Mouse (Mus musculus) lung, postnatal 36 days (tissue): ENCODE data around the gene Ctdsp2.

Experiments used
- DNase-seq: peaks from one replicate; pipeline ENCODE4 v3.0.0; 2022; ENCODE audit warnings: mixed read lengths

Gene Ctdsp2

GRCm38 (mm10) chr10:127048608-127049394 lies 70.3 kb downstream of the Ctdsp2 start:
- no peak for DNase-seq
